Mouse (Mus musculus): ENCODE measurements around the gene Igsf3.

- TF ChIP-seq CTCF (IDR thresholded peaks at IDR 0.05) (no peak), POLR2A (IDR thresholded peaks at IDR 0.05; ENCODE audit: insufficient read depth, low read depth, low read length) (no peak), EP300 (IDR thresholded peaks at IDR 0.05; ENCODE audit: insufficient read depth, low read depth, low read length) (no peak)
Measured at GRCm38 (mm10) chr3:101344246-101344645, 32.6 kb upstream of the Igsf3 start.

Measured in heart, adult 2 months (tissue).